Mouse (Mus musculus): ENCODE data around the gene Eif1. TPM values are rescaled to one million over a fixed set of nuclear protein-coding genes. Genes with fewer than 3 reads are reported as not detected.

The Eif1 gene
- total RNA-seq (2021) = 100 to 1,000 TPM; 642 to 677 TPM

DNA sequence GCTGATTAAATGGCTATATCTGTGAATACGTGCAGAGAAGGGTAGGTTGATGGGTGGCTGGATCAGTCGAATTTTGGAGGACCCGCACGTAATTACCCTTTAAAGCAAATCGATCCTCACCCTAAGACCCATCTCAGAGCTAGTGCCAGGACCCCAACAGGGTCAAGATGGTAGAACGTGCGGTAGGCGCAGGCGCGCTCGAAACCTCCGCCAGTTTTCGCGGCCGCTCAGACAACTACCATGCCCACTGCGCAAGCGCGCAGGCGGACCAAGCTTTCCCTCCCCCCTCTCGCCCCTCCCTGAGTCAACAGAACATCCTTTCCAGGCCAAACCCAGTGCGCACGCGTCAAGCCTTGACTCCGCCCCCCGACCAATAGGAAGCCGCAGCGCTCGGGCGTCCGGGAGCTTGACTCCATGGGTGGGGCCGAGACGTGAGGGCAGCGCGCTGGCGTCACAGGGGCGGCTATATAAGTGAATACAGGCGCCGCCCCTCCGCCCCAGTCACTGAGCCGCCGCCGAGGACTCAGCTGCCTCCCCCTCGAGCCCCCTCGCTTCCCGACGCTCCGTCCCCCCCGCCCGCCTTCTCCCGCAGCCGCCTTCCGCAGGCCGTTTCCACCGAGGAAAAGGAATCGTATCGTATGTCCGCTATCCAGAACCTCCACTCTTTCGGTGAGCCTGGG is at the start of gene Eif1:
TSS of gene Eif1 (plus strand) at position 394 of the 680 bp plus-strand sequence.
- intact Hi-C loops (cut with DNase I) = no loop called here
- peak; percentile 100 for DNase-seq

DNA sequence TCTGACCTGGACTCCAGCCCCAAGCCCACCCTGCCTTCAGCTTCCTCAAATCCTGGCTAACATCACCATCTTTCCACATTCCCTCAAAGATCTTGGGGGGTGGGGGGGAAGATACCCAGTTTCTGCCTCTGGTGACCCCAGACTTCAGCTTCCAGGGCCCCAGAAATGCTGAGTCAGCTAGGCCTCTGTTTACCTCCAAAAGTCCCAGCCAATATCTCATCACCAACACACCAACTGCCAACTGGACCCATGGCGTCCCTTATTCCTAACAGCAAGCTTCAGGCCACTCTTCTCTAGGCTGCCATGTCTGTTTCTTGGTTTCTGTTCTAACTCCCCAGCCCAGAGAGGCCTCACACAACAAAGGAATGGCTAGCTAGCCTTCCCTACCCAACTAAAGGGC is 47.8 kb upstream of the Eif1 start:
- intact Hi-C loops (cut with DNase I) = loop anchor here (10.0 kb wide), 1 partner anchor 97 kb away; no protein-coding TSS in a partner anchor
- no peak for DNase-seq

DNA sequence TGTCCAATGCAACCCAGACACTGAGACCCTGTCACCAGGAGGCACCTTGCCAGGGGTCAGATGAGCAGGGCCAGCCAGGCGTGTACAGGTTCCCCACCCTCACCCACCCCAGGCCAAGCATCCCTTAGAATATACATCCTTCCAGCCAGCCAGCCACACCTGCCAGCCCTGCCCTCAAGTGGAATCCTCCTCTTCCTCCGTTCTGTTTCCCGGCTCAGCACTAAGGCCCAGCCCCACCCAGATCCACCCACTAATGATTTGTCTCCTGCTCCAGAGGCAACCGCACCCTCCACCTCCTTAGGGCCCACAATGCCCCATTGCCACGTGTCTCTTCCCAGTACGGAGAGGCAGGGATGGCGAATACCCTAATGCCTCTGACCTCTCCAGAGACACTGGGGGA is 45.0 kb upstream of the Eif1 start:
- no peak for DNase-seq
- intact Hi-C loops (cut with DNase I) = loop anchor here (10.0 kb wide), 1 partner anchor 100 kb away; no protein-coding TSS in a partner anchor

DNA sequence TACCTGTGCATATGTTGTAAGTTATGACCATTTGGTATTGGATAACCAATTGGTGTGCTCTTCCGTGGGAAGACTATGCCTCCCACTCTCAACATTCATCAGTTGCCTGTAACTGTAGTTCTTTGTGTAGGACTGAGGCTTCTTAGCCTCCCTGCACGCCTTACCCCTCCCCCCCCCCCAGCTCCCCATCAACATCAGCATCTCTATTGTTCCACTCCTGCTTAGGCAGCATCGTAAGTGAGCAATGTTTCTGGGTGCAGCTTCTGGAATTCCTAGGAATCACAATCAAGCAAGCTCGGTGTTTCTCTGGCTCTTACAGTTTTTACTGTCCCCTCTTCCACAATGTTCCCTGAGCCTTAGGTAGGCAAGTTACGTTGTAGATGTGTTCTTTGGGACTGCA is 44.2 kb upstream of the Eif1 start:
- no peak for DNase-seq
- intact Hi-C loops (cut with DNase I) = loop anchor here (10.0 kb wide), 1 partner anchor 101 kb away; no protein-coding TSS in a partner anchor

DNA sequence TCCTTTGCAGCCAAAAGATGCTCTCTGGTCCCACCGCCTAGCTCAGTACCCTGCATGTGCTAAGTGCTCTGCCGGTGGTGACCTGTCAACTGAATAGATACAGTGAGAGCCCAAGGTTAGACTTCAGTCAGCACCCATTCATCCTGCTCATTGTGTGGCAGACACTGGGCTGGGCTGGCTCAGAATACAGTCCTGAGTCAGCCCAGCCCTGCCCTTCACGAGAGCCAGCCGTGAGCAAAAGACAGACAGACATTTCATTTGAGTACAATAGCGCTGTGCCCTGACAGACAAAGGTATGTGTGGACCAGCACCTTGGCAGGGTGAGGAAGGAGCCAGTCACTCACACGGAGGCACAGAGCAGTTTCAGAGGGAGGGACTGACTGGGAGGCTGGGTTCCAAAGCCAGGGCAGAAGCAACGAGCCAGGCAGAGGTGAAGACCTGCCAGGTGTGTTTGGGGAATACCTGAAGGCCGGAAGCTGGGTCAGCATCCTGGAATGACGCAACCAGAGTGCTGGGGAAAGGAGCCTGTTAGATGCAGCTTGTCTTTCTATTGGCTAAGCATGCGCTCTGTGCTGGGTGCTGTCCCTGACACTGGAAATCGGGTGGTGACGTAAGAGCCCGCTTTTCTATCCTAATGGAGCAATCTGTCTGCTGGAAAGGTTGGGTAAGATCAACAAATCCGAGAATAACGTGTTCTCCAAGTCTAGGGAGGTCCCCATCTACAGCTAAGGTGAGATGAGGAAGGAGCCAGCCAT is 41.8 kb upstream of the Eif1 start:
- DNase-seq = no peak
- intact Hi-C loops (cut with DNase I) = loop anchor here (10.0 kb wide), 1 partner anchor 103 kb away; no protein-coding TSS in a partner anchor

DNA sequence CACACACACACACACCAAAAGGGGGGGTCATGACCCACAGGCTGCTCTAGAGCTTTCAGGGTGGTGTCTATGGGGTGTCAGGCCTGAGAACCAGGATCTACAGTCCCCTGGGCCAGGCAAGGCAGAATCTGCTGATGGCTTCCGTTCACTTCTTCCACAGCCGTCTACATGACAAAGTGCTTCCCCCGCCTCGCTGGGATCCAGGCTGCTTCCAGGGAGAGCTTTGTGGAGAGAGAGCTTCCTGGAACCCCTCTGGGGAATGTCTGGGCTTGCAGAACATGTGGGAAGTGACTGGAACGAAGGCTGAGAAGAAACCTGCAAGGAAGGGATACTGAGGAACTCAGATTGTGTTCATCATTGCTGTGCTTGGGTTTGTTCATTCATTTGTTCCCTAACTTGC is 40.9 kb upstream of the Eif1 start:
- intact Hi-C loops (cut with DNase I) = loop anchor here (10.0 kb wide), 1 partner anchor 104 kb away; no protein-coding TSS in a partner anchor
- DNase-seq = no peak

DNA sequence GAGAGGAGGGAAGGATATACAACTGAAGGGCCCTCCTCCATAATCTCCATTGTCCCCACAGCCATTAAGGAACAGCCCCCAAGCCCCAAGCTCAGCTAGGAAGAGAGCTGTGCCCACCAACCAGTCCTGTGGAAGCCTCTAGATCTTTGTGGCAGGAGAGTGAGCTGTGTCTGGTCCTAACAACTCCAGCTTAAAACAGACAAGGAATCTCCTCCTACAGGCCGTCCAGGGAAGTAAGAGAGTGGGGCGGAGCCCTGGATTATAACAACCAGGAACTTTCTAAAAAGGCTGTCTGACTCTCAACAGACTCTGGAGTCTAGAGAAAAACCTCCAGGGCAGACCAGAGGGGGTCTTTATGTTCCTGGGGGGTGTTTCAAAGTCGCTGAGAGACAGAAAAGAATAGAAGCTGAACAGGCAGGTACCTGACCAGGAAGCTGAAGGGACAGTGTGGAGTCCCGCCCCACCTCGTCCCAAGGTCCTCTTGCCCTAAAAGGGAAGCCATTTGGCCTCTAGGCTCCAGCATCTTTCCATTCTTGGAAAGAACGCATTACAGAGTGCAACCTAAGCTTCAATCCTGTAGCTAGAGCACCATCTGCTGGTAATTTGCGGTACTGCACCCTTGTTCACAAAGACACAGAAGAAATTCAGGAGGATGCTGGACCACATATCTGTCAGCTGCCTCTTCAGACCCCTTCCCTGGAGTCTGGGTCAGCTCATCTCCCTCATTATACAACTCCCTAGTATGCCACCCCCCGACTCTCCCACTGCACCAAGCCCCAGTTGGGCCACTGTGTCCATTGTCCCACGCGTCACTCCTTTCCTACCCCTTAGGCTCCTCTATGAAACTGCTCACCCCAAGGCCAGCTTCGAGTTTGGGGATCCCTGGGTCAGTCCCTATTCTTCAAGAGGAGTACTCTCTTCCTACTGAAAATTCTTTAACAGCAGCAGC is 37.8 kb upstream of the Eif1 start:
- intact Hi-C loops (cut with DNase I) = loop anchor here (5.0 kb wide), 1 partner anchor 820 kb away; no protein-coding TSS in a partner anchor
- DNase-seq = peak; percentile 88

DNA sequence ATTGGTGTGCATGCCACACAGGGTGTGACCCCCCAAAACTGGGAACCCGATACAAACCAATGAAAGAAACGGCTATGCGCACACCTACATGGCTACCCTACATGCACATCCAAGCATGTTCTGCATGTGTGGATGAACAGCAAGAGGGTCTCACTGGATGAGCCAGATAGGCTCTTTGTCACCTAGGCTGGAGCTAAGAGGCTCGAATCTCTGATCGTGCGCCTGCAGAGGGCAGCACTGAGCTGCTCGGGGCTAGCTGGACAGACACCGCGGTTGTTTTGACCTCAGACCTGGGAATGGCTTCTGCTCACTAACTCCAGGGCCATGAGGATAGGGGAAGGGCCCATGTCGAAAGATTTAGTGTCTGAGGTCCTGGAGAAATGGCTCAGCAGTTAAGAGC is 37.1 kb upstream of the Eif1 start:
- intact Hi-C loops (cut with DNase I) = loop anchor here (5.0 kb wide), 1 partner anchor 820 kb away; no protein-coding TSS in a partner anchor
- DNase-seq = peak; percentile 86

DNA sequence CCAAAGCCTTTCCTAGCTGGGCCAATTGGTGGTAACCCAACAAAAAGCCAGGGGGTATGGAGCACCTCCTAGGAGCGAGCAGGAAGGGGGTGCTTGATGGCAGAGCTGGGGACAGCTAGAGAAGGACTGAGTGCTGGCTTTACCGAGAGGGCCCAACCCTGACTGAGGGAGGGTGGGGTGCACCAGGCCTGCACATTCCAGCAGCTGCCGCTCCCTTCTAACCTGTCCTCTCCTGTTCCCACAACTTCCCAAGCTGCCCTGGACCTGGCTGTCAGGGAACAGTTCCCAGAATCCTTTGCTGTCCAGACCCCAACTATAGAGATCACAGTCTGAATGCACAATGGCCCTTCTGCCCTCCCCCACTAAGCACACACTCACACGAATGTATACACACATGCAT is 34.7 kb upstream of the Eif1 start:
- intact Hi-C loops (cut with DNase I) = loop anchor here (5.0 kb wide), 2 partner anchors 823 to 903 kb away; no protein-coding TSS in a partner anchor

DNA sequence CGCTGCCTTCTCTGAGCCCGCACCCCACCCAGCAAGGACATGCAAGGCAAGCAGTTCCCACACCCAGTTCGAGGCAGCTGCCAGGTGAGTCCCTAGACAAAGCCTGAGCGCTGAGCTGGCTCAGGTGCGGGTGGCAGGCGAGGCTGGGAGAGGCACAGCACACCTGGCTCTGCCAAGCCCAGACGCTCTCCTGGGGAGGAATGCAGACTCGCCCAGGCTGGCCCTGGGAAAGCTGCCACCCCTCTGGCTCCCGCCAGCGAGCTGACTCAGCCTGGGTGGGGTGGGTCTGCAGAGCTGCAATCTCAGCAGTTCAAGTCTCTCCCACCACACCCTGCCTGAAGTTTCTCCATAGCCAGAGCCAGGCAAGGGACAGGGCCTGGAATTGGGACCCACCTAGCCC is 32.7 kb upstream of the Eif1 start:
- intact Hi-C loops (cut with DNase I) = loop anchor here (5.0 kb wide), 1 partner anchor 905 kb away; no protein-coding TSS in a partner anchor
- no peak for DNase-seq

More for the DNA sequence above, 34.7 kb upstream of the Eif1 start:
- DNase-seq = no peak

DNA sequence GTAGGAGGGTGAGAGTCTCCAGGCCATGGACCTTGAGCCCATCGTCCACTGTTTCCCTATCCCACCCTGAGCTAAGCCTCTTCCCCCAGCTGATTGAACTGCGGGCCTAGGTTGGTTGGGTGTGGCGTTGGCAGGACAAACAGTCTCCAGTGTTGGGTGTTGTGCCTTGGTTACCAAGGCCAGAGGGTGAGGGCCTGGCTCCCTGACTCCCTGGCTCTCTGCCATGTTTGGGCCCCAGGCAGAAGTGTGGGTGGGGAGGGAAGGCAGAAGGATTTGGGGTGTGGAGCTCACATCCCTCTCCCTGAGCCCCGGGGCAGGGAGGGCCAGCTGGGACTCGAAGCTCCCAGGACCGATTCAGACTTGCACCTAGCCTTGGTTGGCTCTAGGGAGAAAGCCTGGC is 30.7 kb upstream of the Eif1 start:
- intact Hi-C loops (cut with DNase I) = loop anchor here (5.0 kb wide), 1 partner anchor 907 kb away; no protein-coding TSS in a partner anchor
- DNase-seq = no peak

DNA sequence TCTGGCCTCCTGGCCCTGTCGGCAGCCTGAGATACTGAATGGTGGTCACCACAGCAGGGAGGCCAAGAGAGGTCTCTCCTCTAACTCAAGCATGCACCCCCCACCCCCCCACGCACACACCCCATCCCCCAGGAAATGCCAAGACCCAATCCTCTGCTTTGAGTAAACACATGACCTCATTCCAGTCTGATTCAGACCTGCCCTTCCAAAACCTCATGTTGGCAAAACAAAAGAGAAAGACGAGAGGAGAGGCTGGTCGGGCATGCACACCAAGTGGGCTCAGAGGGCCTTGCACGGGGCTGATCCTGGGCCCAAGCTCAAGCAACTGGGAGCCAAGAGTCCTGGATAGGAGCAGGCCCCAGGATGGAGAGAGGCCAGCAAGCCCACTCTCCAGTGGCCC is 29.4 kb upstream of the Eif1 start:
- intact Hi-C loops (cut with DNase I) = no loop called here
- DNase-seq = no peak

DNA sequence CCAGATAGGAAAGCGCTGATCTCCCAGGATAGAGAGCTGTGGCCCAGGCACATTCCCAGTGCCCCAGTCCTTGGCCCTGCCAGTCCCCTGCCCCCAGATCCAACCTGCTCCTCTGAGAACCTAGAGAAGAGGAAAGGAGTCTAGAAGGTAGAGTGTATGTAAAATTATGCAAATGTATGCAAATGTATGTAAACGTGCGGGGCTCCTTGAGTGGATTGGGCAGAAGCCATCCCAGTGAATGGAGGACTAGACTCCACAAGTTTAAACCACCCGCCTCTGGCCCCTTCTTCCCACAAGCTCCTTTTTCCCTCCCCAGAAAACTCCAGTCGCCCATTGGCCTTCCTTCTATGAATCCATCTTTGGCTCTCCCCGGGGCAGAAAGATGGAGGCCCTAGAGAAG is 26.8 kb upstream of the Eif1 start:
- DNase-seq = no peak
- intact Hi-C loops (cut with DNase I) = no loop called here

DNA sequence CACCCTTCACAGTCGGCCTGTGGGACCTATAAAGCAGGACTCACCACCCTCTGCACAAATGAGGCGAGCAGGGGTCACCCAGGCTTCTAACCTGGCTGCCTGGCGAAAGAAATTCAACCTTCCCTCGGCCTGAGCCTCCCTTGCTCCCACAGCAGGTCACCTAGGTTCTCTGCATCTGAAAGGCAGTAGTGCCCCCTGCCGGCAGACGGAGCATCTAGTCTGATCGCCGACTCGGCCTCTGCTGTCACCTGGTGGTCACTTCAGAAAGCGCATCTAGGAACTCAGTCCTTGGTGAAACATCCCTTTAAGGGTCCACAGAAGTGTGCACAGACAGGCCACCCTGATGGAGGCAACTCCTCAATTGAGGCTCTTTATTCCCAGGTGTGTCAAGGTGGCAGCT is 24.4 kb upstream of the Eif1 start:
- DNase-seq = peak; percentile 89
- intact Hi-C loops (cut with DNase I) = loop anchor here (5.0 kb wide), 1 partner anchor 833 kb away; no protein-coding TSS in a partner anchor

DNA sequence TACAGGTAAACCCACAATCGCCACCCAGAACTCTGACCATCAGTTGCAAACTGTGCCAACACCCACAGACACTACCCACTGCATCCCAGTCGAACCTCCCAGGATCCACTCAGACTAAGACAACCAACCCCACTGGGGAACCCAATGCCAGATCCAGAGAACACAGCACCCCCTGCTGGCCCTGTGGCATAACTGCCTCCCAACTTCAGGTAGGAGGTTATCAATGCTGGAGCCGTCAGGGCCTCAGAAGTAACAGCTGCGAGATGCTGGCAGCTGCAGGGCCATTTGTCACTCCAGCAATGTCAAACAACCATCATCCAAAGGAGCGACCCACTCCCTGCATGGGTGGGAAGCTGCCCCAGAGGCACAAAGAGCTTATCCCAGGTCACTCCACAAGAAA is 21.9 kb upstream of the Eif1 start:
- intact Hi-C loops (cut with DNase I) = loop anchor here (5.0 kb wide), 1 partner anchor 836 kb away; no protein-coding TSS in a partner anchor

DNA sequence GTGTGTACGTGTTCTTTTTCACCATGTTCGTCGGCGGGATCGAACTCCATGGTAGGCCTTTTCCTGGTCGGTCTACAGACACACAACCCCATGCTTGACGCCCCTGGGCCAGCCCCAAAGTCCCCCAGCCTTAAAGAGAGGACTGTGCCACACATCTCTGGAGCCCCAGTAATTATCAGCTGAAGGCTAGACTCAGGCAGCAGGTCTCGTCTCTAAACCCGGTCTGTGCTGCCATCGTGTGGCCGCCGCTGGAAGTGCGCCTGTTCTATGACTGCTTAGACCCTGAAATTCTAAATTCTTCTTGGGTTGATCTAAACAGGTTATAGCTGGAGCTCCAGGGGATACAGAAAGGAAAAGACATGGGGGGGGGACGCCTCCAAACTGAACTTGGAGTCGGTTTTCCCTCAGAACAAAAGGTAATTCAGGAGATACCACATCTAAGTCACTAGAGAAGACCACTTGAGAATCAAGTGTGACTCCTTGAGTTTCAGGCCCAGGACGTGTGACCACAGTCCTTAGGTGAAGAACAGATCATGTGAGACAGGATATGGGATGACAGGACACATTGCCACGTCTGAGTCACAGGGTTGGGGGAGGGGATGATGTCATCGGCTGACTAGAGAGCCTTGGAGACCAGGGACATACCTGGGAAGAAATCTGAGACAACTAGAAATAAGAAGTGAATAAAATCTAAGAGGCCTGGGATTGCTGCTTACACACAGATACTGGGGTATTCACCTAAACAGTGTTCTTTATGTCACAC is 21.2 kb upstream of the Eif1 start:
- intact Hi-C loops (cut with DNase I) = loop anchor here (5.0 kb wide), 1 partner anchor 836 kb away; no protein-coding TSS in a partner anchor
- peak; percentile 83 for DNase-seq

More for the DNA sequence above, 21.9 kb upstream of the Eif1 start:
- DNase-seq = no peak

DNA sequence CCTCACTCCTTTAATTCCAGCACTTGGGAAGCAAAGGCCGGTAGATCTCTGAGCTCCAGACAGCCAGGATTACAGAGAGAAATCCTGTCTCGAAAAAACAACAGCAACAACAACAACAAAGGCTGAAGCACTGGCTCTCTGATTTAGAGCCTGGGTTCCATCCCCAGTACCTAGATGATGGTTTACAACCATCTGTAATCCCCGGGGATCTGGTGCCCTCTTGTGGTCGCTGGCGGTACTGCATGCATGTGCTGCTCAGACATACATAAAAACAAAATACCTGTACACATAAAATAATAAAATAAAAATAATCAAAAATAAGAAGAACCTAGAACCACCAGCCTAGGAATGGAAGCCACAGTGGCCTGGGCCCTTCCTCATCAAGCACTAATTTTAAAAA is 19.4 kb upstream of the Eif1 start:
- intact Hi-C loops (cut with DNase I) = no loop called here
- DNase-seq = peak; percentile 62

DNA sequence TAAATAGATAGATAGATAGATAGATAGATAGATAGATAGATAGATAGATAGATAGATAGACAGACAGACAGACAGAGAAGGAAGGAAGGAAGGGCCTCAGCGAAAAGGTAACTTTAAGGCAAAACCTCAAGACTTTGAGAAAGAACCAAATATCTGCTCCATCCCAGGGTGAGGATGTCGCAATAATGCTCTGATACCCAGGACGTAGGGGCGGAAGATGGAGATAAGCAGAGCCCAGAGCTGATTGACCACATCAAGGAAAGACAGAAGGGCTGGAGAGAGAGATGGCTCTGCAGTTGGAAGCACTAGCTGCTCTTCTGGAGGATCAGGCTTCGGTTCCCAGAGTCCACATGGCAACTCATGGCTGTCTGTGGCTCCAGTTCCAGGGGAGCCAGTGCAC is 18.4 kb upstream of the Eif1 start:
- DNase-seq = no peak
- intact Hi-C loops (cut with DNase I) = no loop called here

DNA sequence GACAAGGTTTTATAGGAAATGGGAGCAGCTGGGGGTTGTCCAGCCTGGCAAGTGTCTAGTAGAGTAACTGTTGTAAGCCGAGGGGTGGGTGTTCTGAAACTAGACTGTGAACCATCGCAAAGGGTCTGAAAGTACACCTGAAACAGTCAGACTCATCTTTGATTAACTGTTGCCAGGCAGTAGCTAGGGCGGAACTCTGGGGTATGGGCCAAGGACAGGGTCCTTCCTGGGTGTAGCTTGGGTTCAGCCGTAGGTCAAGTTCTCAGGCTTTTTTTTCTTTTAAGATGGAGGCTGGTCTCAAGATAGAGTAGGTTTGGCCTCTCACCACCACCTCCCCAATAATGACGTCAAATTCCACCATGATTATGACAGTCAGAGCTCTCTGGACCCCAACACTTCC is 11.8 kb upstream of the Eif1 start:
- DNase-seq = no peak
- intact Hi-C loops (cut with DNase I) = no loop called here
